Mouse (Mus musculus) liver, embryonic 14.5 days (tissue): ENCODE results near the gene Dock9. TPM values are rescaled to one million over a fixed set of nuclear protein-coding genes. Genes with fewer than 3 reads are reported as not detected.

ENCODE experiments used
- ATAC-seq: fragments of 200-750 bp; cut with Nextera tagmentation; 2 replicates; pipeline ENCODE4 v1.8.0; 2017; ENCODE audit warnings: moderate number of reproducible peaks, mild to moderate bottlenecking, moderate library complexity; ENCODE audit not compliant: insufficient read depth
- DNase-seq, 3 experiments: peaks; one replicate each; pipeline ENCODE4 v3.0.0-alpha.2; 2012 to 2013; ENCODE audit warnings: low read depth in 3 of 3, low spot score in 3 of 3
- H3K27ac ChIP-seq: fragments of 300-500 bp; sonication (generic); 2 replicates; pipeline ENCODE4 v1.5.1; 2014; ENCODE audit warnings: moderate library complexity, mild to moderate bottlenecking, control low read depth, inconsistent platforms
- H3K27me3 ChIP-seq: fragments of 300-500 bp; sonication (generic); 2 replicates; pipeline ENCODE4 v1.6.1; 2014; ENCODE audit warnings: mild to moderate bottlenecking, low read length, moderate library complexity; ENCODE audit not compliant: control insufficient read depth, insufficient read depth
- H3K36me3 ChIP-seq: fragments of 300-500 bp; sonication (generic); replicated peaks from 2 replicates; pipeline ENCODE4 v1.6.1; 2014; ENCODE audit warnings: low read depth; ENCODE audit not compliant: control insufficient read depth, insufficient read depth
- H3K4me1 ChIP-seq, 2 experiments: fragments of 200-500 bp in 1 of 2; fragments of 300-500 bp in 1 of 2; sonication (generic) in 1 of 2; replicated peaks; 2 replicates each; pipeline ENCODE4 v1.6.1; 2012 to 2014; ENCODE audit warnings: antibody characterized with exemption in 1 of 2, inconsistent platforms in 1 of 2, low read length in 1 of 2; ENCODE audit not compliant: control insufficient read depth in 2 of 2, insufficient read depth in 2 of 2
- H3K4me2 ChIP-seq: fragments of 300-500 bp; sonication (generic); 2 replicates; pipeline ENCODE4 v1.6.1; 2014; ENCODE audit warnings: low read depth, mild to moderate bottlenecking, control low read depth, moderate library complexity
- H3K4me3 ChIP-seq, 2 experiments: fragments of 200-500 bp in 1 of 2; fragments of 300-500 bp in 1 of 2; sonication (generic) in 1 of 2; 2 replicates each; pipeline ENCODE4 v1.5.1; 2012 to 2014; ENCODE audit warnings: low read depth in 2 of 2, low read length in 2 of 2, mild to moderate bottlenecking in 2 of 2, control low read depth in 1 of 2, inconsistent platforms in 1 of 2, moderate library complexity in 1 of 2; ENCODE audit not compliant: insufficient read depth in 1 of 2
- H3K9ac ChIP-seq: fragments of 300-500 bp; sonication (generic); replicated peaks from 2 replicates; pipeline ENCODE4 v1.6.1; 2014; ENCODE audit warnings: mild to moderate bottlenecking, control low read depth, moderate library complexity
- H3K9me3 ChIP-seq: fragments of 300-500 bp; sonication (generic); 2 replicates; pipeline ENCODE4 v1.6.1; 2016; ENCODE audit warnings: low read length, mixed read lengths; ENCODE audit not compliant: control insufficient read depth
- CTCF ChIP-seq: IDR thresholded peaks from 2 replicates; pipeline ENCODE4 v1.5.1; 2016; ENCODE audit warnings: antibody characterized with exemption, low read depth, control low read depth
- EP300 ChIP-seq: IDR thresholded peaks from 2 replicates; pipeline ENCODE4 v1.6.1; 2016; ENCODE audit warnings: antibody characterized with exemption, low read depth
- WGBS: fragments of 180-500 bp; shearing (Covaris S2); extraction: QIAGEN DNeasy Blood & Tissue Kit; methylation state at CpG from one replicate; pipeline ENCODE4 v1.1.7; 2014; ENCODE audit not compliant: insufficient replicate concordance; 5-methylcytosine and 5-hydroxymethylcytosine counted together
- polyA plus RNA-seq, 2 experiments: library from polyadenylated mRNA; depleted of rRNA in 1 of 2; stranded (reverse) in 1 of 2; unstranded in 1 of 2; fragments of >200 nt; fragmentation: Nextera tagmentation in 1 of 2; extraction: Ambion mirVana in 1 of 2; gene quantifications; 2 replicates each; pipeline versions ENCODE4 v1.2.1 to v1.2.3; 2012 to 2014

Gene Dock9
- polyA plus RNA-seq, 2 experiments: 1.2 to 1.8 TPM

- WGBS: 50% methylated on average over 3 of the region's 3 CpGs
- Histone ChIP-seq H3K9me3 (no peaks in the 10 kb centered on the region), H3K27me3 (no peaks in the 10 kb centered on the region), H3K9ac (no peak overlapping the region), H3K36me3 (no peaks in the 10 kb centered on the region), H3K4me3 (no peak overlapping the region), H3K4me1 (peaks cover 0 to 5% of the 10 kb centered on the region in 2 experiments; a peak in 2 of 4 replicates), H3K27ac (no peak overlapping the region), H3K4me2 (no peak overlapping the region)
- no peak for TF ChIP-seq CTCF
- TF ChIP-seq EP300: no peak
- DNase-seq (no peak), ATAC-seq (no peak)
These were observed 25.4 kb upstream of the Dock9 start for GRCm38 (mm10) chr14:121822997-121823396.

- H3K9ac ChIP-seq: no peak overlapping the region
- H3K27ac ChIP-seq: no peak overlapping the region
- ATAC-seq (no peak), DNase-seq (no peak)
- H3K36me3 ChIP-seq: no peaks in the 10 kb centered on the region
- WGBS: 46% methylated on average over 8 of the region's 8 CpGs
- H3K4me1 ChIP-seq: peaks cover 0 to 5% of the 10 kb centered on the region in 2 experiments; a peak in 2 of 4 replicates
- no peak overlapping the region for H3K4me2 ChIP-seq
- H3K4me3 ChIP-seq: no peak overlapping the region
- TF ChIP-seq EP300: no peak
- TF ChIP-seq CTCF: no peak
- H3K27me3 ChIP-seq: no peaks in the 10 kb centered on the region
- no peaks in the 10 kb centered on the region for H3K9me3 ChIP-seq
These were observed 24.9 kb upstream of the Dock9 start for GRCm38 (mm10) chr14:121822506-121822905.

- Histone ChIP-seq H3K27me3 (no peaks in the 10 kb centered on the region), H3K9ac (no peak overlapping the region), H3K4me1 (no peaks in the 10 kb centered on the region), H3K36me3 (no peaks in the 10 kb centered on the region), H3K4me2 (no peak overlapping the region), H3K9me3 (no peaks in the 10 kb centered on the region), H3K27ac (no peak overlapping the region), H3K4me3 (no peak overlapping the region)
- TF ChIP-seq CTCF: no peak
- WGBS: 55% methylated on average over 4 of the region's 4 CpGs
- ATAC-seq: no peak
- DNase-seq: no peak
These were observed 9.2 kb upstream of the Dock9 start for GRCm38 (mm10) chr14:121806791-121807190.

GRCm38 (mm10) chr14:121806316-121806715 lies 8.7 kb upstream of the Dock9 start:
- Histone ChIP-seq H3K9ac (no peak overlapping the region), H3K4me2 (no peak overlapping the region), H3K4me1 (no peaks in the 10 kb centered on the region), H3K36me3 (no peaks in the 10 kb centered on the region), H3K27ac (no peak overlapping the region), H3K27me3 (no peaks in the 10 kb centered on the region), H3K9me3 (no peaks in the 10 kb centered on the region), H3K4me3 (no peak overlapping the region)
- no peak for TF ChIP-seq CTCF
- no peak for TF ChIP-seq EP300
- ATAC-seq (no peak), DNase-seq (no peak)
- 46% methylated on average over 3 of the region's 3 CpGs for WGBS

- TF ChIP-seq CTCF: peak; percentile 79
- TF ChIP-seq EP300: no peak
- Histone ChIP-seq H3K4me3 (no peak overlapping the region), H3K4me2 (no peak overlapping the region), H3K9me3 (no peaks in the 10 kb centered on the region), H3K36me3 (no peaks in the 10 kb centered on the region), H3K9ac (no peak overlapping the region), H3K27me3 (no peaks in the 10 kb centered on the region), H3K27ac (no peak overlapping the region), H3K4me1 (no peaks in the 10 kb centered on the region)
- WGBS: 66% methylated on average over 4 of the region's 4 CpGs
- ATAC-seq: 0 out of 2 replicates have a peak, but pooled peaks have one; percentile 47
- no peak for DNase-seq
These were observed 6.8 kb upstream of the Dock9 start for GRCm38 (mm10) chr14:121804461-121804860.
